Mouse (Mus musculus) heart, postnatal 0 days (tissue): ENCODE measurements at regions not wholly inside any gene's neighbourhood (a gene's known extent, or its start where the extent isn't known, plus 50 kb on each side); places are given as distances from the start of the nearest gene placed in this dataset.

Experiments used
- ATAC-seq: fragments of 200-750 bp; cut with Nextera tagmentation; 2 replicates; pipeline ENCODE4 v1.8.0; 2017; ENCODE audit warnings: low read depth, moderate number of reproducible peaks, moderate library complexity; ENCODE audit not compliant: insufficient read depth
- DNase-seq: peaks from one replicate; pipeline ENCODE4 v3.0.0-alpha.2; 2016; ENCODE audit warnings: low spot score
- H3K27ac ChIP-seq: fragments of 300-500 bp; sonication (generic); 2 replicates; pipeline ENCODE4 v1.5.1; 2014; ENCODE audit warnings: low read depth, mild to moderate bottlenecking
- H3K27me3 ChIP-seq: fragments of 300-500 bp; sonication (generic); 2 replicates; pipeline ENCODE4 v1.6.1; 2014; ENCODE audit warnings: low read length, mixed read lengths; ENCODE audit not compliant: control insufficient read depth, insufficient read depth
- H3K36me3 ChIP-seq: fragments of 300-500 bp; sonication (generic); replicated peaks from 2 replicates; pipeline ENCODE4 v1.6.1; 2014; ENCODE audit warnings: low read length, mixed read lengths; ENCODE audit not compliant: control insufficient read depth, insufficient read depth
- H3K4me1 ChIP-seq: fragments of 300-500 bp; sonication (generic); 2 replicates; pipeline ENCODE4 v1.6.1; 2014; ENCODE audit warnings: antibody characterized with exemption; ENCODE audit not compliant: control insufficient read depth, insufficient read depth
- H3K4me2 ChIP-seq: fragments of 300-500 bp; sonication (generic); 2 replicates; pipeline ENCODE4 v1.6.1; 2014; ENCODE audit warnings: low read depth, mild to moderate bottlenecking, low read length, moderate library complexity
- H3K4me3 ChIP-seq: fragments of 300-500 bp; sonication (generic); 2 replicates; pipeline ENCODE4 v1.5.1; 2014; ENCODE audit warnings: low read depth, low read length
- H3K9ac ChIP-seq: fragments of 300-500 bp; sonication (generic); replicated peaks from 2 replicates; pipeline ENCODE4 v1.6.1; 2014; ENCODE audit warnings: low read depth, low read length, mixed read lengths
- H3K9me3 ChIP-seq: fragments of 300-500 bp; sonication (generic); replicated peaks from 2 replicates; pipeline ENCODE4 v1.6.1; 2016; ENCODE audit warnings: low read length; ENCODE audit not compliant: control insufficient read depth
- CTCF ChIP-seq: IDR thresholded peaks from 2 replicates; pipeline ENCODE4 v1.5.1; 2016; ENCODE audit warnings: antibody characterized with exemption, control low read depth, low read depth
- EP300 ChIP-seq: IDR thresholded peaks from 2 replicates; pipeline ENCODE4 v1.6.1; 2016; ENCODE audit warnings: antibody characterized with exemption, low read depth
- whole genome bisulfite sequencing: fragments of 180-500 bp; shearing (Covaris S2); extraction: QIAGEN DNeasy Blood & Tissue Kit; methylation state at CpG from one replicate; pipeline ENCODE4 v1.1.7; 2014; 5-methylcytosine and 5-hydroxymethylcytosine counted together

- H3K36me3 ChIP-seq = no peaks in the 10 kb centered on the region
- TF ChIP-seq CTCF (no peak), EP300 (no peak)
- no peaks in the 10 kb centered on the region for H3K9me3 ChIP-seq
- WGBS = 31% methylated on average over 19 of the region's 19 CpGs
- H3K4me2 ChIP-seq = 0 out of 2 replicates have a peak overlapping the region, but pooled peaks have one; percentile 0
- H3K27ac ChIP-seq = no peak overlapping the region
- H3K4me1 ChIP-seq = no peaks in the 10 kb centered on the region
- no peak overlapping the region for H3K9ac ChIP-seq
- H3K27me3 ChIP-seq = no peaks in the 10 kb centered on the region
- ATAC-seq = no peak
- H3K4me3 ChIP-seq = no peak overlapping the region
- peak; percentile 5 for DNase-seq
Measured at GRCm38 (mm10) chr19:53460312-53461024, 68.4 kb upstream of the Dusp5 start.

GRCm38 (mm10) chr19:53459407-53459788 is 69.0 kb upstream of the Smndc1 start:
- Histone ChIP-seq H3K27me3 (0 out of 2 replicates have a peak, but pooled peaks cover 3% of the 10 kb centered on the region), H3K4me3 (no peak overlapping the region), H3K9me3 (no peaks in the 10 kb centered on the region), H3K4me1 (no peaks in the 10 kb centered on the region), H3K27ac (no peak overlapping the region), H3K9ac (no peak overlapping the region), H3K36me3 (no peaks in the 10 kb centered on the region), H3K4me2 (no peak overlapping the region)
- 50% methylated on average over 3 of the region's 3 CpGs for WGBS
- ATAC-seq (no peak), DNase-seq (peak; percentile 2)
- TF ChIP-seq EP300 (no peak), CTCF (no peak)

GRCm38 (mm10) chr19:53458770-53459406 is 68.5 kb upstream of the Smndc1 start:
- WGBS = 53% methylated on average over 10 of the region's 10 CpGs
- no peak overlapping the region for H3K4me3 ChIP-seq
- no peak overlapping the region for H3K9ac ChIP-seq
- H3K4me1 ChIP-seq = no peaks in the 10 kb centered on the region
- no peaks in the 10 kb centered on the region for H3K36me3 ChIP-seq
- ATAC-seq (no peak), DNase-seq (peak; percentile 0)
- 0 out of 2 replicates have a peak, but pooled peaks cover 3% of the 10 kb centered on the region for H3K27me3 ChIP-seq
- TF ChIP-seq CTCF = no peak
- no peak overlapping the region for H3K27ac ChIP-seq
- H3K9me3 ChIP-seq = no peaks in the 10 kb centered on the region
- no peak overlapping the region for H3K4me2 ChIP-seq

GRCm38 (mm10) chr19:53456681-53457080 is 66.3 kb upstream of the Smndc1 start:
- Histone ChIP-seq H3K4me3 (no peak overlapping the region), H3K4me2 (no peak overlapping the region), H3K4me1 (no peaks in the 10 kb centered on the region), H3K27ac (no peak overlapping the region), H3K27me3 (0 out of 2 replicates have a peak, but pooled peaks cover 3% of the 10 kb centered on the region), H3K9me3 (no peaks in the 10 kb centered on the region), H3K36me3 (no peaks in the 10 kb centered on the region), H3K9ac (no peak overlapping the region)
- no peak for TF ChIP-seq CTCF
- no peak for TF ChIP-seq EP300
- WGBS = 69% methylated on average over 5 of the region's 5 CpGs
- DNase-seq (peak; percentile 5), ATAC-seq (no peak)

- H3K27ac ChIP-seq = no peak overlapping the region
- DNase-seq = no peak
- 78% methylated on average over 4 of the region's 4 CpGs for WGBS
- no peaks in the 10 kb centered on the region for H3K36me3 ChIP-seq
- H3K4me1 ChIP-seq = peaks cover 6% of the 10 kb centered on the region; the same call in 1 of the 2 replicates
- no peak for ATAC-seq
- no peak overlapping the region for H3K9ac ChIP-seq
- H3K4me3 ChIP-seq = no peak overlapping the region
- H3K9me3 ChIP-seq = no peaks in the 10 kb centered on the region
- no peak overlapping the region for H3K4me2 ChIP-seq
- no peak for TF ChIP-seq CTCF
- no peak for TF ChIP-seq EP300
- 0 out of 2 replicates have a peak, but pooled peaks cover 3% of the 10 kb centered on the region for H3K27me3 ChIP-seq
Measured at GRCm38 (mm10) chr19:53454571-53454970, 64.2 kb upstream of the Smndc1 start.
